Mouse (Mus musculus): ENCODE results near the gene Abcc4. TPM values are rescaled to one million over a fixed set of nuclear protein-coding genes. Genes with fewer than 3 reads are reported as not detected.

Gene Abcc4
- total and polyA plus RNA-seq, 3 experiments = 10.4 to 28.7 (median 26.5) TPM

GRCm38 (mm10) chr14:118486349-118486748 is 219.7 kb downstream of the Abcc4 start:
- no peaks in the 10 kb centered on the region for H3K79me2 ChIP-seq (replicated peaks; ENCODE audit: control insufficient read depth, extremely low read depth, insufficient read depth, poor library complexity, severe bottlenecking)
- H3K4me2 ChIP-seq (ENCODE audit: insufficient read depth, low read depth, poor library complexity, severe bottlenecking) = no peak overlapping the region
- H3K4me3 ChIP-seq (replicated peaks in 1 of 3; ENCODE audit: low read depth in 2 of 3, low read length in 2 of 3, poor library complexity in 1 of 3) = no peak overlapping the region
- no peaks in the 10 kb centered on the region for H3K9me3 ChIP-seq (replicated peaks; ENCODE audit: low read length)
- dilution Hi-C loops (cut with MboI; ENCODE audit: extremely low pct_ligation_motif_present, extremely low pct_unique_long_range_greater_than_20kb, low sequenced_read_pairs) (no loop called here), in situ Hi-C loops (cut with MboI; ENCODE audit: low pct_ligation_motif_present, low pct_unique_long_range_greater_than_20kb, low sequenced_read_pairs) (no loop called here)
- TF ChIP-seq MAFK (IDR thresholded peaks at IDR 0.05; ENCODE audit: insufficient replicate concordance, low read length) = no peak
- TF ChIP-seq ZKSCAN1 (IDR thresholded peaks at IDR 0.05; ENCODE audit: borderline replicate concordance, low read depth, low read length) = no peak
- no peak for TF ChIP-seq EP300 (IDR thresholded peaks at IDR 0.05; ENCODE audit: low read length)
- no peak for TF ChIP-seq ZMIZ1 (IDR thresholded peaks at IDR 0.05; ENCODE audit: low read depth, low read length)
- no peak for TF ChIP-seq RCOR1 (conservative IDR thresholded peaks at IDR 0.05; ENCODE audit: low read depth, low read length)
- TF ChIP-seq CHD1 (IDR thresholded peaks at IDR 0.05; ENCODE audit: low read depth, low read length) = no peak
- no peak for TF ChIP-seq IRF4 (IDR thresholded peaks at IDR 0.05; ENCODE audit: low read depth, low read length)
- no peak for TF ChIP-seq USF2 (conservative IDR thresholded peaks at IDR 0.05; ENCODE audit: low read depth, low read length)
- no peak for TF ChIP-seq USF1 (IDR thresholded peaks at IDR 0.05; ENCODE audit: low read depth, low read length)
- H3K27me3 ChIP-seq (replicated peaks) = no peaks in the 10 kb centered on the region
- H3K9ac ChIP-seq (ENCODE audit: insufficient read depth, low read depth) = no peak overlapping the region
- H3K4me1 ChIP-seq (ENCODE audit: control insufficient read depth in 1 of 2, insufficient read depth in 2 of 2) = peaks cover 9 to 29% of the 10 kb centered on the region in 2 experiments
- peaks cover 39 to 67% of the 10 kb centered on the region in 2 experiments for H3K36me3 ChIP-seq (replicated peaks in 1 of 2; ENCODE audit: control insufficient read depth in 1 of 2, insufficient read depth in 1 of 2, low read length in 1 of 2)
- DNase-seq (ENCODE audit: extremely low read depth) = no peak
- no peak overlapping the region for H3K27ac ChIP-seq (ENCODE audit: insufficient read depth, low read depth)

- H3K27me3 ChIP-seq (replicated peaks) = no peaks in the 10 kb centered on the region
- H3K9me3 ChIP-seq (replicated peaks; ENCODE audit: low read length) = no peaks in the 10 kb centered on the region
- dilution Hi-C loops (cut with MboI; ENCODE audit: extremely low pct_ligation_motif_present, extremely low pct_unique_long_range_greater_than_20kb, low sequenced_read_pairs) = no loop called here
- H3K36me3 ChIP-seq (replicated peaks in 1 of 2; ENCODE audit: control insufficient read depth in 1 of 2, insufficient read depth in 1 of 2, low read length in 1 of 2) = peaks cover 39 to 64% of the 10 kb centered on the region in 2 experiments
- H3K9ac ChIP-seq (ENCODE audit: insufficient read depth, low read depth) = no peak overlapping the region
- no peak overlapping the region for H3K27ac ChIP-seq (ENCODE audit: insufficient read depth, low read depth)
- H3K79me2 ChIP-seq (replicated peaks; ENCODE audit: control insufficient read depth, extremely low read depth, insufficient read depth, poor library complexity, severe bottlenecking) = no peaks in the 10 kb centered on the region
- TF ChIP-seq ZMIZ1 (IDR thresholded peaks at IDR 0.05; ENCODE audit: low read depth, low read length) (no peak), CTCF (conservative IDR thresholded peaks at IDR 0.05 in 1 of 2, IDR thresholded peaks at IDR 0.05 in 1 of 2; ENCODE audit: low read depth in 2 of 2, low read length in 2 of 2) (peak in 1 of 2 experiments; percentile 18; a peak in 2 of 4 replicates)
- H3K4me3 ChIP-seq (replicated peaks in 1 of 3; ENCODE audit: low read depth in 2 of 3, low read length in 2 of 3, poor library complexity in 1 of 3) = no peak overlapping the region
- H3K4me2 ChIP-seq (ENCODE audit: insufficient read depth, low read depth, poor library complexity, severe bottlenecking) = no peak overlapping the region
- H3K4me1 ChIP-seq (ENCODE audit: control insufficient read depth in 1 of 2, insufficient read depth in 2 of 2) = peaks cover 11 to 35% of the 10 kb centered on the region in 2 experiments
- no peak for DNase-seq (ENCODE audit: extremely low read depth)
- in situ Hi-C loops (cut with MboI; ENCODE audit: low pct_ligation_motif_present, low pct_unique_long_range_greater_than_20kb, low sequenced_read_pairs) = no loop called here
These were observed 220.4 kb downstream of the Abcc4 start for GRCm38 (mm10) chr14:118485646-118486045.

- Histone ChIP-seq H3K36me3 (replicated peaks in 1 of 2; ENCODE audit: control insufficient read depth in 1 of 2, insufficient read depth in 1 of 2, low read length in 1 of 2) (peaks cover 27 to 36% of the 10 kb centered on the region in 2 experiments), H3K27ac (ENCODE audit: insufficient read depth, low read depth) (peak overlapping the region; percentile 10; the same call in 1 of the 2 replicates), H3K9ac (ENCODE audit: insufficient read depth, low read depth) (no peak overlapping the region; the same call in 1 of the 2 replicates), H3K9me3 (replicated peaks; ENCODE audit: low read length) (no peaks in the 10 kb centered on the region), H3K4me2 (ENCODE audit: insufficient read depth, low read depth, poor library complexity, severe bottlenecking) (0 out of 2 replicates have a peak overlapping the region, but pooled peaks have one; percentile 22), H3K4me1 (ENCODE audit: control insufficient read depth in 1 of 2, insufficient read depth in 2 of 2) (peaks cover 16 to 56% of the 10 kb centered on the region in 2 experiments), H3K27me3 (replicated peaks) (no peaks in the 10 kb centered on the region), H3K4me3 (replicated peaks in 1 of 3; ENCODE audit: low read depth in 2 of 3, low read length in 2 of 3, poor library complexity in 1 of 3) (no peak overlapping the region), H3K79me2 (replicated peaks; ENCODE audit: control insufficient read depth, extremely low read depth, insufficient read depth, poor library complexity, severe bottlenecking) (no peaks in the 10 kb centered on the region)
- TF ChIP-seq KAT2A (IDR thresholded peaks at IDR 0.05; ENCODE audit: insufficient replicate concordance, low read length) (no peak), PAX5 (IDR thresholded peaks at IDR 0.05; ENCODE audit: low read length) (no peak), MAZ (IDR thresholded peaks at IDR 0.05; ENCODE audit: low read depth, low read length) (no peak)
- DNase-seq (ENCODE audit: extremely low read depth) = no peak
- in situ Hi-C loops (cut with MboI; ENCODE audit: low pct_ligation_motif_present, low pct_unique_long_range_greater_than_20kb, low sequenced_read_pairs) (no loop called here), dilution Hi-C loops (cut with MboI; ENCODE audit: extremely low pct_ligation_motif_present, extremely low pct_unique_long_range_greater_than_20kb, low sequenced_read_pairs) (no loop called here)
These were observed 223.7 kb downstream of the Abcc4 start for GRCm38 (mm10) chr14:118482320-118482719.
